Mouse (Mus musculus) CD4-positive helper T cell, adult 2 months (primary cell): ENCODE data around the gene Frem1.

Experiments
- DNase-seq: peaks from one replicate; pipeline ENCODE4 v3.0.0-alpha.2; 2012; ENCODE audit warnings: low read depth, missing footprints, low spot score

The Frem1 gene

DNA sequence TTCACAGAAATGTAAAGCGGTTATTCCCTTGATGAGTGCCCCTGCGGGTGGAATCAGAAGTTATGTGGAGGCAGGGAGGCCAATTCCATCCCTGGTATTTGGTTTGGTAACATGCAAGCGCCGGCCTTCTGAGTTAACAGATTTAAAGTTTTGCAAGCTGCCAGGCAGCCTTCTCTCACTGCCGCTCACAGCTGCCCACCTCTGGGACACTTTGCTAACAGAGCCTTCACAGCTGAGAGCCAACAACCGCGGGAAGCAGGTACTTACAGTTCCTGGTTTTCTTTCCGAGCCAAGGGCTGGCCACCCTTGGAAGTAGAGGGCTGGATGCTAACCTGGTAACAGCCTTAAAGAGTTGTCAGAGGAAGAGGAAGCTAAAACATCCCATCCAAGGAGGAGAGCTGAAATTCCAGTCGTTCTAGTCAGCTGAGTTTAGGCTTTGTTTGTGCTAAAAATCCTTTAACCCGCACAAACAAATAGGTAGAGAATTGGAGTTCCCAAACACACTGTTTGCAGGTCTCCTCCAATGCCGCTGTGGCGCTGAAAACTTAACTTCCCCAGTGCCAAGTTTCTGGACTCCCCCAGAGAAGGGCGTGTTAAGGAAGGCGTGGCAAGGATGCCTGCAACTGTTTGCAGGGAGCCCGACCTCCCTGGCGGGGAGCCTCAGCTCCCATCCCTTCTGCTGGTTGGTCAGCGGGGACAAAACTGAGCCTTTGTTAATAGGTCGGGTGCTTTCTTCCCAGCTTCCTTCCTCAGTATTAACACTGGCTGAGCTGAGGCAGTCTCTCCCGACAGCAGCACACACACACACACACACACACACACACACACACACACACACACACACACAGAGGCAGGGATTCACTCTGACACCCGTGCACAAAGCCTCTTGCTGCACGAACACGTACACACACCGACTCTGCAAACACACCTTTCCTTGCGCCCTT is at the start of gene Frem1:
Gene Frem1 (minus strand): TSS at position 706 of the 944 bp plus-strand sequence.
- DNase-seq, result no peak

DNA sequence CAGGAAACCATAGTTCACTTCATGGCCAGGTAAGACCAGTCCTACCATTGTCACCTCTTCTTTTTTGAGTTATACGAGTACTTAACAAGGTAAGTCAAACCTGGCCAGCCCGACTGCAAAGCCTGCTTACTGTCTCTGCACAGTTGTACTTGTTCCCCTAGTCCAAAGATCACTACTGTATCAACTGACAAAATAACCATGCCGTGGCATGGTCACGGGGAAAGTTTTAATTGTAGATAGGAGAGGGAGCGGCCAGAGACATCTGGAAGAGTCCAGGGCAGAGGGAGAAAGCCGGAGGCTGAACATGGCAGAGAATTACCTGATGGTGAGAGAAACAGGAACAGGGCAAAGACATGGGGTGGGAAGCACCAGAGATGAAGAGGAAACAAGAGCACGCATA is 46.9 kb upstream of the Frem1 start:
- DNase-seq, result no peak

DNA sequence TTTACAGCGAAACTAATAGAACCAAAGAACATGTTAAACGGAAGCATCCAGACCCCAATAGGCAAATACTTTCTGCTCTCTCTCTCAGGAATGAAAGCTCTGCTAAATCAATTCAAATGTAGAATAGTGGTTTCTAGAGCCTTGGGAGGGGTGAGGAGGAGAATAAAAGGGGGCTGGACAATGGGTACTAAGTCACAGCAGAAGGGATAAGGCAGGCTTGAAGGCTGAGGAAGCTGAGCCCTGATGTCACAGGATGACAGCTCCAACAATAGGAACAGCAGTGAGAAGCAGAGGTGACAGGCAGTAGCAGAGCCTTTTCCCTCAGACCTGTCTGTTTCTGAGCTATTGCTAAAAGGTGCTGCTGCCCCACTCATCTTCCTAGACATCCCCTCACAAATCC is 41.8 kb upstream of the Frem1 start:
- no peak for DNase-seq

DNA sequence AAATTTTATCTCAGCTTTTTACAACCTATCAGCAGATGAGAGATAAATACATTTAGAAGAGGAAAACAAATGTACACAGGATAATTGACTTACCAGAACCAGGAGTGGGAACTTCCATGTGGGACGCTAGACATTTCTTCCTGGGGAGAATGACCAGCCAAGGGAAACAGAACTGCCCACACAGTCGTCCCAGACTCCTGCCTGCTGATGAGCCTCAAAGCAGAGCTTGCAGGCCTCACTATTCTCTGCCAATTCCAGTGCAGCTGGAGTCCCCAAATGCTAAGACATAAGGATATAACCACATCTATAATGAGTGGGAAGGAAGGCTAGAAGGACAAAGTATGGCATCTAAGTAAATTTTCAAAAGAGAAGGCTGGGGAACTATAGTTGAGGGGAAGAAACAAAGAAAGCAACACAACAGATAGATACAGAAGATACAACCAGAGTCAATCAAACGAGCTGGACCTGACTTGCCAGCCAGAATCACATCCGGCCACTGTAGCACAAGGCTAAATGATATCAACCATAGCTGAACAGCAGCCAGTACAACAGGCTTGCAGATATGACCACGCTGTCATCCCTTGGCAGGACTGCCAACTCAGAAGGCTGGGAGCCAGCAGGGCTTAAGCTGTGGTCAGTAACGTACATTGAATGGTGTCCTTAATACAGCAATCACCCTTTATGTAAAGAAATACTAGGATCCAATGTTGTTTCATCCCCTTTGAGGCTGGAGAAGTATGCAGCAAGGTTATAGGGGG is 38.7 kb upstream of the Frem1 start:
- DNase-seq, result no peak

DNA sequence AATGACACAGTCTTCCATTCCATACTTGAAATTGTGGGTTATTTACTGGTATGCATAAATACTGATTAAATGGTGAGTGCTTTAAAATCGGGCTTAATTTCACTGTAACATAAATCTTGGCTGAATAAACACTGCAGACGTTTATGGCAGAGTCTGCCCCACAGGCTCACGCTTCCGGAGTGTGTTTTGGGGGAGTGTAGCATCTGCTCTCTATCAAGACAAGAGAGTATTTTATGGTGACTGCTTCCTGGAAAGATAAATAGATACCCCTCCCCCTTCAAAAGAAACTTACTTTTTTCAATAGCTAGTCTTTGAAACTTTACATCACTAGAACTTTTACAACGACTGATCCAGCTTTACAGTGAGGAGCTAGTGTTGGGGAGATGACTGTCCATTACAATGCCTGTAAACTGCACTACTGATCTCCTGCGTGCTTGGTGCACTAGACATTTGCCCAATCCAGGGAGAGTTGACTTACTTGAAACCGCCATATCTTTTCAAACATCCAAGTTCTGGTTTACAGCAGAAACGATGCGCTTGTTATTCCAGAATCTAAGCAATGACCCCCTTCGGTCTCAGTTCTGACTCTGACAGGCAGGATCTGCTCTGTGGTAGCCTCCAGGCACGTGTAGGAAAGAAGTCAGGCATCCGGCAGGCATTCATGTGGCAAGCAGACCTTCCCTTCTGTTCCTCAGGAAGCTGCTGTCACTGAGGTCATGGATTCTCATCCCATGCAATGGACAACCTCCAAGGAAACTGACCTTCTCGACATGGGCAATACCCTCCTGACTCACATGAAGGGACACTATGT is 28.4 kb upstream of the Frem1 start:
- DNase-seq, result no peak

DNA sequence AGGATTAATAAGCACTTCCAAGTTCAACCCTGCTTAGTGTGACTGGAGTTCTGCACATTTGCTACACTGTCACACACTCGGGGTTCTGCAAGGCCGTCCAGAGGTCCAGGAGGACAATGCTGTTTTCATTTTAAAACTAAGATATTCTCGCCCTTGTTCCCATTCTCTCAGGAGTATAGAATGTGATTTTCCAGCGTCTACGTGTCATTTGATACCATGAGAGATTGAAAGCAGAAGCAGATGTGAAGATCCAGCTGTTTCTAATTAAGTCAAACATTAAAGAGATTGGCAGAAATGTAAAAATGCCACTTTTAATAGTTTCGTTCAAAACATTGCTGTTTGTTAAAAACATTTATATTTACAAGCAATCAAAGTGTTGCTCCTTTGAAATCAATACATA is 12.1 kb upstream of the Frem1 start:
- no peak for DNase-seq

DNA sequence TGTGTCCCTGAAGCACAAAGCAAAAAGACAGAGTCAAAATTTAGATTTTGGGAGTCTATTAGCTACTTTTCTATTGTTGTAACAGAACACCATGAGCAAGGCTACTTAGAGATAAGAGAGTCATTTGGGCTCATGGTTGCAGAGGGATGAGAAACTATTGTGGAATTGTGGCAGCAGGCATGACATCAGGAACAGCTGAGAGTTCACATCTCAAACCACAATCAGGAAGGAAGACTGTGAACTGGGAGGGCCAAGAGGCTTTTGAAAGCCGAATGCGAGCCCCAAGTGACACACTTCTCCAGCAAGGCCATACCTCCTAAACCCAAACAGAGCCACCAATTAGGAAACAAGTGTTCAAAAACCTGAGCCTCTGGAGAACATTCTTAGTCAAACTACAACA is 9.4 kb upstream of the Frem1 start:
- DNase-seq, result no peak

DNA sequence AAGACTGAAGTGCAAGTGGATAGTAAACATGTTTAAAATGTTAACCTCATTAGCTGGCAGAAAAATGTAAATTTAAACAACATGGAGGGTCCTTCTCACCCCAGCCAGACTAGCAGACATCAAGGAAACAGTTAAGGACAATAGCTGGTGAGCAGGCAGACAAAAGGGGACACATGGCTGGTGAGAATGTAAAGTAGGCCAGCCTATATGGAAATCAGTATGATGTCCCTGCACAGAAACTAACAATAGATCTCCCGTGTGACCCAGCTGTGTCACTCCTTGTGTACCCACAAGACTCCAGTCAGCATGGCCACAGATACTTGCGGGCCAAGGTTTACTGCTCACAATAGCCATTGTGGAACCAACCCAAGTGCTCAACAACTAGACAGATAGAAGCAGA is 6.5 kb upstream of the Frem1 start:
- no peak for DNase-seq

DNA sequence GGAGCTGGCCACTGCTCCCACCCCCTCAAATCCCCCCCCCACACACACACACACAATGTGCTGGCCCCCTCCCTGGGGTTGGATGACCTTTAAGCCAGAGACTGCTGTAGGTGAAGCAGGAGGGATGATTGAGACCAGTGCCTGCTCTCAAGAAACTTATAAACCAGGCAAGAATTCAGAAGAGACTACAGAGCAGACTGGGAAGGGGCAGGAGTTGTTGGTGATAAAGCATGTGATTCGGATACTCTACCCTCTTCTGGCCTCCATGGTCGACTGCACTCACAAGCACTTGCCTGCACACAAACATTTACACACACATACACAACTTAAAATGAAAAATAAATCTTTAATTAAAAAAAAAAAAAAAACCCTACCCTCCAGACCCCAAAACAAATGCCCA is 6.0 kb upstream of the Frem1 start:
- no peak for DNase-seq

DNA sequence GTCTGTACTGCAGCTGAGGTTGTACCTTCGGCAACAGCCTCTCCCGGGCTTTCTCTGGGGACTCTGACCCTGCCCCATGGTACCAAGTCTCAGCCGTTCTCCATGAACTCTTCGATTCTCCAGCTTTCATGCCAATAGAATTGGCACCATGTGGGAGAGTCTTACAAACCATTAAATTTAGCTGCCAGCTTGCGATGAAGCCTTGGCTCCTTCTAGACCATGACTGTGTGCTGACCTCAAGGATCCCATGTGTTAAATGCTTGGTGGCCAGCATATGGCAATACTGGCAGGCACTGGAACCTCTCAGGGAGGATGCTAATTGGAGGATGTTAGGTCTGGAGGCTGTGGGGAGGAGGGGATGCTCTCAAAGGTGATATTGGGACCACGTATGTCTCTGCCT is 4.4 kb upstream of the Frem1 start:
- no peak for DNase-seq

DNA sequence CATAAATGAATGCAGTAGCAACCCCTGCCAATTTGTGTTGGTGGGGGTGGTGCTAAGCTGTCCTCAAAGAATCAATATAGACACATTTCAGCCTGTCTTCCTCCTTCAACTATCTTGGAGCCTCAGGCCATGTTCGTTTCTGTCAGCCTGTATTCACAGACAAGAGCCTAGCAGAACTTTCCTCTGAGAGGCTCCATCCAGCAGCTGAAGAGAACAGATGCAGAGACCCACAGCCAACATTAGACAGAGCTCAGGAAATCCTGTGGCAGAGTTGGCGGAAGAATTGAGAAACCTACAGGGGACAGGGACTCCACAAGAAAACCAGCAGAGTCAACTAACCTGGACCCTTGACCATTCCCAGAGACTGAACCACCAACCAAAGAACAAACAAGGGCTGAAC is 3.3 kb upstream of the Frem1 start:
- no peak for DNase-seq

DNA sequence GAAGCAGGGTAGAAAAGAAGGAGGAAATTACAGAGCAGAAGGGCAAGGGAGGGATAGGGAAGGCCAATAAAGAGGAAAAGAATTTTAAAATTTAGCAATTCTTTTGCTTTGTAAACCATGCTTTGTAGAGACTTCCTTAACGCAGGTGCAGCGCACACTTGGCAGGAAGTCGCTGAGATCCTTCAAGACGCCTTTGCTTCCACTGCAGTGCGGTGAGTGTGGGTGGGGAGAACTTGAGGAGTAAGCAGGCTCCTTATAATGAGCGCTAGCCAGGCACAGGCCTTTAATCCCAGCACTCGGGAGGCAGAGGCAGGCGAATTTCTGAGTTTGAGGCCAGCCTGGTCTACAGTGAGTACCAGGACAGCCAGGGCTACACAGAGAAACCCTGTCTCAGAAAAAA is 1.1 kb upstream of the Frem1 start:
- no peak for DNase-seq

DNA sequence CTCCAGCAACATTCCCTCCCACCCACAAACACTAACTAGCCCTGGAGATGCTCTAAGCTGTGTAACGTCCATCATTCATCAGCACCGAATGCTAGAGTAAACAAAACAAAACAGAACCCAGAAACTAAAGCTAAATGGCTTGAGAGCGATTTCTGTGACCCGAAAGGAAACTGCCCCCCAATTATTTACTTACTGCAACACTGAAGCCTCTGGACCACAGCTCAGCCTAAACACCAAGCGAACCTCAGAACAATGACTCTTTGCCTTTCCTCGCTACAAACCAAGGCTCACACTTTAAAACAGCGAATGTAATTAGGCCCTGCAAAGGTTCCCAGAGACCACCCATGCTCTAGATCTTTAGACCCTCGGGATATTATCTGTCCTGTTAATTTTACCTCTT is 963 bp downstream of the Frem1 start:
- DNase-seq, result no peak

DNA sequence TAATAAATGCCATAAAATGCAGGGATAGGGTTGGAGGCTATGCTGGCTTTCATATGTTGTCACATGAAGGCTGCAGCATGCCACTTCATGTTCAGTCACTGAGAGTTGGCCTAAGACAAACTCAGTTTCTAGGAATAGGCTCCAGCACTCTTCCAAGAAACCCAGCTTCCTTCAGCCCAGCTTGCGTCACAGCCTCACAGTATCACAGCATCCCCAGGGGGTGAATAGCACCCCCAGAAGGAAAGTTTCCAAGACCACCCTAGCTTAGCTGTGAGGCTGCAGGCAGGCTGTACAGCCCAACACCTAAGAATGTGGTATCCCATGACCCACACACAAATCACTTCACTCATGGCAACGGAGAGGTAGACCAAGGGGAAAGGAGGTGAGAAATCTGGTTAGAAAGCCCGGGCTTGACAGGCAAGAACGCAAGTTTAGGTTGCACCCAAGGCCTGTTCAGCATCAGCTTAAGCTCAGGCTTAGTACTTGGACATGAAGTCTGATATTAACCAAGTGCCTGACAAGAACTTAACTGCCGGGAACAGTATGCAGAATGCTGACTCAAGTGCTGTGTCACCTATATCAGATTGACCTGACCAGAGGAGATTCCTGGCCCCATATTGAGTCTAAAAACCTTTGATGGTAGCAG is 1.9 kb downstream of the Frem1 start:
- DNase-seq, result no peak

DNA sequence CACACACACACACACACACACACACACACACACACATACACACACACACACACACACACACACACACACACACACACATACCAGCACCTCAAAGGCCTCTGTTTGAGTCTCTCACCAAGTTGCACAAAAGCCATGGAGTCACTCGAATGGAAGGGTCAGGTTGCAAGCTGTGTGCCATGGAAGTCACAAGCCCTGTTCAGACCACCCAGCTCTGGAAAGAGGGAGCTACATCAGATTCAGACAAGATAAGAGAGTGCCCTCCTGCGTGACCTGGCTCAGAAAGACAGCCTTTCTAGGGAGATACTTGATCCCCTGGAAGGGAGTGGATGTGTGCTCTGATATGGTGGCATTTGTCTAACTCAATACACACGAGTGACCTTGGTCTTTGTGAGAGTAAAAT is 2.9 kb downstream of the Frem1 start:
- DNase-seq, result no peak

DNA sequence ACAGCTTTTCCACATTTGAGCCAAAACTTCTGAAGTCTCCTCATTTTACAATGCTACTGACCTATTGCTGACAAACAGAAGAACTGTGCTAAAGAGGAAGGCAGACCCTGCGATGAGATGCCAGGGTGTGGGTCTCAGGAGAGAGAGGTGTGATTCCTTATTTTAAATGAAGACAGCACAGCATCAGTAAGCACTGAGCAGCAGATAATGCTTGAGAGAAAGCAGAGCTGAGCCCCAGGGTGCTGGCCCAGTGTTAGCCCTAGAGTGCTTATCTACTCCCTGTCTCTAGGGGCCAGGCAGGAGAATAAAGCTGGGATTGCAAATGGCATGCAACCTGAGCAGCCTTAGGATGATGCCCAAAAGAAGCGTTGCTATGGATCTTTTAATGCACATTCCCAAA is 3.6 kb downstream of the Frem1 start:
- no peak for DNase-seq

DNA sequence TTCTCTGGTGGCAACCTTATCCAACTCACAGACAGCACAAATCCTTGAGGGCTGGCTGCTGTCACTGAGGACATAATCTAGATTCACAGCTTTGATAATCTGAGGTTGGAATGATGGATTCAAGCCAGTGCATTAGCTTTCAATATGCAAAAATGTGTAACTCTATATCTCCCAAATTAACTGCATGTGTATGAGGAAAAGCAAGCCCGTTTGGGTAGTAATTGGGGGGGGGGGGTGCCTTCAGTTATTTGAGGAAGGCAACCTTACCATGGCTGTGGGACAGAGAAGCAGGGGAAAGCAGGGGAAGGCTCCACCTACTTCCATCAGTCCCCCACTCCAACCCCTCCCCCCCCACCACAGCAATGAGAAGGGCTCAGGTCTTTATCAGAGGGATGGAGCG is 5.3 kb downstream of the Frem1 start:
- no peak for DNase-seq

DNA sequence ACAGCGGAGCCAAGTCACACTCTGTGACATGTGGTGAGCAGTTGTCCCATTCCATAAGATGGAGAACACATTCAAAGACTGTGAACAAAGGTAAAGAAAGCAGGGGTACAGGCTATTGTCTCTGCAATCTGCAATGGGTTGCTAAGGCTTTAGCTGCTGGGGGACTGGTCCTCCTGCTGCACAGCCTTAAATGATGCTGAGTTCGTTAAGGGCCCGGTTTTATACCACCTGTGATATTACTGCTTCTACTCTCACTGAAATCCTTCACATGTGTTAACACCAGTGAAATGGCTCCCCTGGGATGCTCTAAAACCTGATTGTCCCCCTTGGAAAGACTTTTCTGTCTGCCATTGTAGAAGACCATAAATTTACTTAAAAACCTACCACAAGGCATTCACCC is 6.1 kb downstream of the Frem1 start:
- no peak for DNase-seq

DNA sequence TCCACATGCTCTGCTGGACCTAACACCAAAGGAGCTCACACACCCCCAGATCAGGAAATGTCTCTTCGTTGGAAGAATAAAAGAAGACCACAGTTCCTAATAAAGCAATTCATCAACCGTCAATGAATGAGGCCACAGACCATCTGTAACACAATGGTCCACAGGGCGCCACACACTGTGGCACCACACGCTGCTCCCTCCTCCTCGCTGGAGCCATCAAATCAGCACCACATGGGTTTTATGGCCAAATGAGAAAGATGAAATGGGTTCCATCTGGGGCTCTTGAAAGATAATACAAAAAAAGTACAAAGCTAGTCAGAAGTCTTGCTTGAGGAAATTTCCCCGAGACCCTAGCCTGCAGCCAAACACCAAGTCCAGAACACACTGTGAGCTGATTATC is 6.9 kb downstream of the Frem1 start:
- no peak for DNase-seq

DNA sequence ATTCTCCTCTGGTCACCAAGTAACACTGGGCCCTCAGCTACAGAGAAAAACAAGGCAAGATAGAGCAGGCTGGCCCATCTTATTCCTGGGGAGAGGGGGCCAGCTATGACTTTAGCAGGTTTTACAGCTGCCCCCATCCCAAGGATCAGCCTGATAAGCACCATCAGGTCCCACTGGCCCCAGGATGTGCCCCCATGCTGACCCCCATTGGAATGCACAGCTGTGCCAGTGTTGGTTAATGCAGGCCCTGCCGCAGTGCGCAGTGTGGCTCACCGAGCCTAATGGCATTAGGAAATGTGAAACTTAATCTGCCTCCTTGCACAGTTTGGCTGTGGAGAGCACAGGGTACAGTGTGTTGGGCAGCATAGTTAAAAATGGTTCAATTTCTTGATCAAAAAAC is 11.4 kb downstream of the Frem1 start:
- DNase-seq, result no peak

DNA sequence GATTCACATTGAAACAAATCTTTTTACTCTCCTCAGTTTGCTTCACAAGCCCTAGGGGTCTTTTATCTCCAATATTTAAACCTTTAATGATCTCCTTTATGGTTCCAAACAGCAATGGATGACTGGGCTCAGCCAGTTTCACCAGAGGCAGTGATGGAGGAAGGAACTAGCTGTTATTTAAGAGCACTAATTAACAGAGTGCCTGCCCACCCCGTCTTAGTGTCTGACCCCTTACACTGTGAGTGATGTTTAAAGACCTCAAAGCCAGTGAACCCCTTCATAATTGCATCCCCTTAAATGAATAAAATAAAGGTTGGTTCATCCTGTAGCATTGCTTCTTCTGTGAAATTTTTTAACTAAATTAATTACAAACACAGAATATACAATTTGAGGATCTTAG is 19.4 kb downstream of the Frem1 start:
- no peak for DNase-seq

DNA sequence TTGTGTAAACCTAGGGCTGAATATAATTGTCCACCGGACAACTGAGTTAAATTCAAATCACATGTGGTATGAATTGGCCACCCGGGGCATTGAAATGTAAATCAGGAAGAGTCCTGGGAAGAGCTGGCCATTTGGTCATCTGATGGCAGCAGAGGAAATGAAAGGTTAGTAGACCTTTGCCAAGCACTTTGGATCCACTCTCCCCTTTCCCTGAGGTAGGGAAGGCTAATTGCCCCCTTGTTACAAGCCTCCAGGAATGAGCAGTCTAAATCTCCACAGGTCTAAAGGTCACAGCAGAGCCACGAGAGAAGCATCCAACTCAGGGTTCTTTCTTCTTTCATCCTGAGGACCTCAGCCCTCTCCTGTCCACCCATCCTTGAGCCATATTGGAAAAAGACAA is 20.5 kb downstream of the Frem1 start:
- no peak for DNase-seq
